Mouse (Mus musculus) limb, embryonic 12.5 days (tissue): ENCODE measurements around the gene 1700016K19Rik. TPM values are rescaled to one million over a fixed set of nuclear protein-coding genes. Genes with fewer than 3 reads are reported as not detected.

Experiments
- ATAC-seq: fragments of 200-750 bp; cut with Nextera tagmentation; 2 replicates; pipeline ENCODE4 v1.8.0; 2017; ENCODE audit warnings: low read depth, moderate TSS enrichment; ENCODE audit not compliant: insufficient number of reproducible peaks, insufficient read depth, low FRiP score, low TSS enrichment
- H3K27ac ChIP-seq: fragments of 300-500 bp; sonication (generic); 2 replicates; pipeline ENCODE4 v1.5.1; 2016; ENCODE audit warnings: mild to moderate bottlenecking, moderate library complexity
- H3K27me3 ChIP-seq: fragments of 300-500 bp; sonication (generic); 2 replicates; pipeline ENCODE4 v1.6.1; 2016; ENCODE audit warnings: mild to moderate bottlenecking, moderate library complexity
- H3K36me3 ChIP-seq: fragments of 300-500 bp; sonication (generic); 2 replicates; pipeline ENCODE4 v1.6.1; 2016; ENCODE audit warnings: mild to moderate bottlenecking, moderate library complexity
- H3K4me1 ChIP-seq: fragments of 300-500 bp; sonication (generic); replicated peaks from 2 replicates; pipeline ENCODE4 v1.6.1; 2016
- H3K4me2 ChIP-seq: fragments of 300-500 bp; sonication (generic); 2 replicates; pipeline ENCODE4 v1.6.1; 2016; ENCODE audit warnings: mild to moderate bottlenecking, moderate library complexity
- H3K4me3 ChIP-seq: fragments of 300-500 bp; sonication (generic); replicated peaks from 2 replicates; pipeline ENCODE4 v1.5.1; 2016; ENCODE audit warnings: mild to moderate bottlenecking
- H3K9ac ChIP-seq: fragments of 300-500 bp; sonication (generic); replicated peaks from 2 replicates; pipeline ENCODE4 v1.6.1; 2016; ENCODE audit warnings: mild to moderate bottlenecking, moderate library complexity
- H3K9me3 ChIP-seq: fragments of 300-500 bp; sonication (generic); 2 replicates; pipeline ENCODE4 v1.6.1; 2016; ENCODE audit warnings: mild to moderate bottlenecking, moderate library complexity
- WGBS: fragments of 180-500 bp; shearing (Covaris S2); methylation state at CpG from one replicate; pipeline ENCODE4 v1.1.7; 2016; 5-methylcytosine and 5-hydroxymethylcytosine counted together
- polyA plus RNA-seq: library from polyadenylated mRNA; unstranded; fragments of >200 nt; fragmentation: Nextera tagmentation; extraction: Ambion mirVana; gene quantifications from 2 replicates; pipeline ENCODE4 v1.2.1, GENCODE M21; 2016

The 1700016K19Rik gene
- polyA plus RNA-seq, result 0.23 and 0.70 TPM in 2 replicates

DNA sequence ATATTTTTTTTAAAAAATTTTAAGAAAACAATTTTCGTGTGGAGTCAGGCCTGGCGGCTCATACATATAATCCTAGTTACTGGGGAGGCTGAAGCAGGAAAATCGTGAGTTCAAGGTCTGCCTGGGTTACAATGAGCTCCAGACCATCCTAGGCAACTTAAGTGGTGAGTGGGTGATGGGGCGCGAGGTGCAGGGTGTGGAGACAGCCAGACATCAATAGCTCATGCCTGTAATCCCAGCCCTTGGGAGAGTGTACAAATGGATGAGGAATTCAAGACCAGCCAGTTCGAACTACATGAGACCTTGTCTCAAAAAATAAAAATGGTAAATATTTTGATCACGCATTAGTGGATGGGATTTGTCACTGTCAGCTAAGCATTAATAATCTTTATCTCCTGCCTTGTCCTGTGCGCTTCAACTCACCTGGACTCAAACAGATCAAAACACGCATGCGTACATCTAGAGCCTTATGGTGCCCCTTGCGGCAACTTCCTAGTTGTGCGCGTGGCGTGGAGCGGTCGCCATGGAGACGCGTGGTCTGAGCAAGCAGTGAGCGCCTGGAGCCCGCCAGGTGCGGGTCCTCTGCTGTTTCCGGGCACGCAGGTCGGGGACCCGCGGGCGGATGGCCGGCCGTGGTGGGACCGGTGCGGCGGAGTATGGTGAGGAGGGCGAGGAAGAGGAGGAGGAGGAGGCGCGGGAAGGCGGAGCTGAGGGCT, at the start of gene 1700016K19Rik:
1700016K19Rik (plus strand) TSS at position 473 of the 716 bp plus-strand sequence.
- ATAC-seq, result no peak
- WGBS, result 12% methylated on average over 36 of the region's 36 CpGs
- Histone ChIP-seq H3K9ac (peak within 1 kb of the TSS; percentile 56), H3K4me2 (peak within 1 kb of the TSS; percentile 87), H3K36me3 (no peaks in the 10 kb centered on the region), H3K9me3 (no peaks in the 10 kb centered on the region), H3K4me3 (peak within 1 kb of the TSS; percentile 54), H3K27ac (no peak within 1 kb of the TSS), H3K4me1 (peaks cover 3% of the 10 kb centered on the region; the same call in 1 of the 2 replicates), H3K27me3 (peaks cover 24% of the 10 kb centered on the region)

- no peaks in the 10 kb centered on the region for H3K9me3 ChIP-seq
- H3K4me2 ChIP-seq, result no peak overlapping the region
- H3K36me3 ChIP-seq, result no peaks in the 10 kb centered on the region
- no peak overlapping the region for H3K27ac ChIP-seq
- H3K27me3 ChIP-seq, result no peaks in the 10 kb centered on the region
- WGBS, result 82% methylated on average over 3 of the region's 3 CpGs
- H3K9ac ChIP-seq, result no peak overlapping the region
- ATAC-seq, result no peak
- no peak overlapping the region for H3K4me3 ChIP-seq
- H3K4me1 ChIP-seq, result peaks cover 27% of the 10 kb centered on the region
Measured at GRCm38 (mm10) chr11:75950459-75950858, 49.3 kb upstream of the 1700016K19Rik start.

DNA sequence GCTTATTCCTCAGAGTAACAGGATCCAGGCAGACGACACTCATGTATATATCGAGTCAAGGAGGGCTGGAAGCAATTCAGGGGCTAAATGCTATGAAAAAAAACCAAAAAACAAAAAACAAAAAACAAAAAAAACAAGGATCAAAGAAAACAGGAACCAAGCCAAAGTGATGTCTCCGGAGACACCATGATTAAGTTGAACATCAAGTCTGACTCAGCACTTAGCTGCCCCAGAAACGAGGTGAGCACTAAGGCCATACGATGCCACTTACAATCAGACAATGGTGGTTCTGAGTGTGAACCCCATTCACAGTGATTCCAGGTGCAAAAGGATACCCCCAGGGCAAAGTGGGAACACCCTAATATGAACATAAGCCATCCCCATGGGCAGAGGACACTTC, 47.8 kb upstream of the 1700016K19Rik start:
- WGBS, result 75% methylated on average over 5 of the region's 5 CpGs
- Histone ChIP-seq H3K27me3 (no peaks in the 10 kb centered on the region), H3K27ac (no peak overlapping the region), H3K4me2 (no peak overlapping the region), H3K9me3 (no peaks in the 10 kb centered on the region), H3K4me1 (peaks cover 14% of the 10 kb centered on the region), H3K9ac (no peak overlapping the region), H3K36me3 (no peaks in the 10 kb centered on the region), H3K4me3 (no peak overlapping the region)
- ATAC-seq, result no peak

DNA sequence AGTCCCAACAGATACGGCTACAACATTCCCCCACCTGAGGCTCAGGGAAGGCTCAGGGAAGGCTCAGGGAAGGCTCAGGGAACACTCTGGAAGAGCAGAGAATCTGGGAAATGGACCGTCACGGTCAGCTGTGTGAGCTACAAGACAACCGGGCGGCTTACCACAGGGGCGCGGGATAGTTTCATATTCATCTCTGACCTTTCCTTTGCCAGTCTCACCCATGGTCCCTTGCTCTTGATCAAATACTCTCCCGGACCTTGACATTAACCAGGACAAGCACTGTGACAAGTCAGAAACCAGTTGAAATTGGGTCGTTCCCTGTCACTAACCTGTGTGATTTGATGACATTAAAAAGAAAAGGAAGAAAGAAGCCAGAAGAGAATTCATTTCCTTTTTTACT, 44.8 kb upstream of the 1700016K19Rik start:
- H3K9me3 ChIP-seq, result no peaks in the 10 kb centered on the region

GRCm38 (mm10) chr11:75956651-75957050, 43.1 kb upstream of the 1700016K19Rik start:
- H3K4me2 ChIP-seq, result no peak overlapping the region
- no peak overlapping the region for H3K4me3 ChIP-seq
- WGBS, result 68% methylated on average over 8 of the region's 8 CpGs
- no peak overlapping the region for H3K27ac ChIP-seq
- no peaks in the 10 kb centered on the region for H3K4me1 ChIP-seq
- no peaks in the 10 kb centered on the region for H3K9me3 ChIP-seq
- no peak overlapping the region for H3K9ac ChIP-seq
- no peaks in the 10 kb centered on the region for H3K36me3 ChIP-seq
- ATAC-seq, result no peak
- H3K27me3 ChIP-seq, result no peaks in the 10 kb centered on the region

More for the DNA sequence above, 44.8 kb upstream of the 1700016K19Rik start:
- Histone ChIP-seq H3K4me3 (no peak overlapping the region), H3K9ac (no peak overlapping the region), H3K4me1 (no peaks in the 10 kb centered on the region), H3K27me3 (no peaks in the 10 kb centered on the region), H3K27ac (no peak overlapping the region), H3K4me2 (no peak overlapping the region), H3K36me3 (no peaks in the 10 kb centered on the region)
- 89% methylated on average over 9 of the region's 9 CpGs for WGBS
- ATAC-seq, result no peak

GRCm38 (mm10) chr11:75957124-75957832, 42.4 kb upstream of the 1700016K19Rik start:
- H3K9me3 ChIP-seq, result no peaks in the 10 kb centered on the region
- no peak overlapping the region for H3K4me3 ChIP-seq
- no peak overlapping the region for H3K9ac ChIP-seq
- WGBS, result 75% methylated on average over 17 of the region's 17 CpGs
- ATAC-seq, result no peak
- H3K4me1 ChIP-seq, result no peaks in the 10 kb centered on the region
- H3K27ac ChIP-seq, result no peak overlapping the region
- H3K4me2 ChIP-seq, result no peak overlapping the region
- H3K36me3 ChIP-seq, result no peaks in the 10 kb centered on the region
- H3K27me3 ChIP-seq, result no peaks in the 10 kb centered on the region

DNA sequence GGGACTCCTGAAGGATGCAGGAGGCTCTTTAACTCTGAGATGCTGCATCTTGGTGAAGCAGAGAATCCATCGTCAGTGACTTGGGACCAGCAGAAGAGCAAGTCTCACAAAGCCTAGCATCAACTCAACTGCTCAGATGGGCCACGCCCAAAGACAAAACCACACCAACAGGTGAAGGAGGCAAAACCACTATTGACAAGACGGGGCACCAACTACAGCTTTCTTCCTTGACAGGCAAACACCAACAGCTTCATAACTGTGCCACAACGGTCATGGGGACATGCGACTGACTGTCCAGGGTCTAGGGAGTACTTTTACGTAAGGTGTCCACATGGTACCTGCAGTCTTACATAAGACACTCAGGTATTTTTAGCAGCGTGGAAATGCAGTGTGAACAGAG, 37.9 kb upstream of the 1700016K19Rik start:
- Histone ChIP-seq H3K4me3 (no peak overlapping the region), H3K27ac (no peak overlapping the region), H3K9ac (no peak overlapping the region), H3K9me3 (no peaks in the 10 kb centered on the region), H3K36me3 (no peaks in the 10 kb centered on the region), H3K27me3 (peaks cover 26% of the 10 kb centered on the region), H3K4me1 (peaks cover 29% of the 10 kb centered on the region), H3K4me2 (no peak overlapping the region)
- WGBS, result 86% methylated on average over 7 of the region's 7 CpGs
- ATAC-seq, result no peak

DNA sequence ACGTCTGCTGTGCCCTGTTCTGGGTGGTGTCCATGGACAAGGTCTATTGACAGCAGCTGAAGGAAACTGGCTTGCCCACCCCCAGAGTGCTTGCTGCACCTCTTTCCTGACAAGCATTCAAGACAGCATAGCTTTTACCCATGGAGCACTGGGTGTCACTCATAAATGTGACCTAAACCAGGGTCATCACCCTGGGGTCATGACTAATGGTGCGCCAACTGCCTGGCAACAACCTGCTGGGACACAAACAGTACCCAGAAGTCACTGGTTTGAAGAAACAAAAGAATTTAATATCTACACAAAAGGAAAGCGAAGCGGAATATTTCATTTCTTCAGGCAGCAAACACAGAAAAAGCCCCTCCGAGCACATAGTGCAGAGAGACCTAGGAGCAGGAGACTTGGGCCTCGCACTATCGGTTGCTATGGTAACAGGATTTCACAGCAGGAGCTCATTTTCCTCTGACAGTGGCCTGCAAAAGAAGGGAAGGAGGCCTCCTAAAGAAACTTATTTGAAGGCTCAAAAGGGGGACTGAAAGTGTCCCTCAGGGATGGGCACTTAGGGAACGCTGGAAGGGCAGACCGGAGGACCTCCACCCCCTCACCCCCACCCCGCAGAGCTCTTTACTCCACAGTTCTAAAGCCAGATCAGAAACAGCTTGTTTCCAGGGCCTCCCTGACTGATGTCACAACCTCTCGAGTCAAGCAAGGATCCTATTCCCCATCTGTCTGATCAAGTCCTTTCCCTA, 35.8 kb upstream of the 1700016K19Rik start:
- Histone ChIP-seq H3K9ac (no peak overlapping the region; the same call in 1 of the 2 replicates), H3K9me3 (no peaks in the 10 kb centered on the region), H3K4me3 (no peak overlapping the region), H3K4me1 (peaks cover 29% of the 10 kb centered on the region), H3K36me3 (no peaks in the 10 kb centered on the region), H3K4me2 (peak overlapping the region; percentile 28), H3K27ac (no peak overlapping the region), H3K27me3 (peaks cover 46% of the 10 kb centered on the region)
- WGBS, result 28% methylated on average over 11 of the region's 11 CpGs
- no peak for ATAC-seq

- Histone ChIP-seq H3K27ac (no peak overlapping the region), H3K9ac (no peak overlapping the region; the same call in 1 of the 2 replicates), H3K4me3 (no peak overlapping the region), H3K9me3 (no peaks in the 10 kb centered on the region), H3K4me1 (peaks cover 29% of the 10 kb centered on the region), H3K36me3 (no peaks in the 10 kb centered on the region), H3K4me2 (peak overlapping the region; percentile 28), H3K27me3 (peaks cover 51% of the 10 kb centered on the region)
- no peak for ATAC-seq
- 50% methylated on average over 4 of the region's 4 CpGs for WGBS
Measured at GRCm38 (mm10) chr11:75964476-75964730, 35.3 kb upstream of the 1700016K19Rik start.

- no peak overlapping the region for H3K27ac ChIP-seq
- ATAC-seq, result 0 out of 2 replicates have a peak, but pooled peaks have one; percentile 26
- H3K9ac ChIP-seq, result peak overlapping the region; percentile 69
- WGBS, result 6% methylated on average over 28 of the region's 28 CpGs
- H3K4me2 ChIP-seq, result peak overlapping the region; percentile 93
- no peaks in the 10 kb centered on the region for H3K36me3 ChIP-seq
- no peaks in the 10 kb centered on the region for H3K9me3 ChIP-seq
- H3K4me3 ChIP-seq, result peak overlapping the region; percentile 69
- peaks cover 56% of the 10 kb centered on the region for H3K27me3 ChIP-seq
- H3K4me1 ChIP-seq, result peaks cover 29% of the 10 kb centered on the region
Measured at GRCm38 (mm10) chr11:75965674-75966400, 33.9 kb upstream of the 1700016K19Rik start.
